Mouse (Mus musculus): ENCODE measurements around the gene Fam189a1.

Gene Fam189a1

DNA sequence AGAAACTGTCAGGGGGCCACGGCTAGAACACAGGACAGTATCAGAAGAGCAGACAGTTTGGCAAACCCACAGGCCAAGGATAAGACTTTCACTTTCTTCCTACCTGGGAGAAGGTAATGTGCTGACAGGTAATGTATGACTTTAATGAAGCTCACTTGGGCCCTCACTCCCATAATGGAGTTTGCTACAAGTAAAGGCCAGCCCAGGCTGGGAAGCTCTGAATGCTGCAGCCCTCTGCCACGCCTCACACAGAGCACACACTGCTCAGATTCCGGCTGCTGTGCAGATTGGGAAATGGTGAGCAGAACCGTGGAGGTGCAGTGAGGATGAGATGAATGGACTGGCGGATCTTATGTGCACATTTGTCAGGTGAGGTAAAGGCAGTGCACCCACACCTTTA lies 211.7 kb downstream of the Fam189a1 start:
- no peak for DNase-seq

DNA sequence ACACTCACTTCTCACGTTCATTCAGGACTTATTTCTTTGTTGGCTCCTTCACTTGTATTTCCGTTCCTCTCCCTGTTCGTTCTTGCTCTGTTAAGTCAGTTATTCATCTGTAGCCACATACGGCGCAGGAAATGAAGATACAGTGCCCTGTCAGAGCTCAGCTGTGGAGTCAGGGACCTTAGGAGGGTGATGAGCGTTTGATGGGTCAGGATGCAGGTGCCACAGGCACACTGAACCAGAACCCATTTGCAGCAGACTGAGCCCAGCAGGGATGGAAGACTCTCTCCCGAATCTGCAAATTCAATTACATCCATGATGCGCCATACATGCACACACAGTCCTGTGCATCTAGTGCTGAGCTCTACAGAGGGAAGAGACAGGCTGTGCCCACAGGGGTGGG lies 212.2 kb downstream of the Fam189a1 start:
- DNase-seq, result no peak

DNA sequence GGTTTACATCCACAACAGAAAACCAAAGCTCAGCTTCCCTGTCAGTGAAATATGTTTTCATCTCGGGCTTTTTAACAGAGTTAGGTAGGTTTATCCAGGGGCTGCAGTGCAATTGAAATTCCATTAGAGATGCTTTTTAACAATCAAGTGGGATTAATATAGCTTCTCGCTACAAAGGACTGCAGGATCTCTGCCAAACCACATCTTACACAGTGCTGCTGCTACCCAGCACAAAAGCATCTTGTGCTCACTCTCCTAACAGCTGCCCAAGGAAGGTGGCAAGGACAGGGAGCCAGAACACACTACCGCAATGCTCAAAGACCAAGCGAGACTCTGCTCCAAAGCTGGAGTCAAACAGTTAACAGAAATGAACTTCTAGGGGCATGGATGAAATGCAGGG lies 219.4 kb downstream of the Fam189a1 start:
- no peak for DNase-seq

DNA sequence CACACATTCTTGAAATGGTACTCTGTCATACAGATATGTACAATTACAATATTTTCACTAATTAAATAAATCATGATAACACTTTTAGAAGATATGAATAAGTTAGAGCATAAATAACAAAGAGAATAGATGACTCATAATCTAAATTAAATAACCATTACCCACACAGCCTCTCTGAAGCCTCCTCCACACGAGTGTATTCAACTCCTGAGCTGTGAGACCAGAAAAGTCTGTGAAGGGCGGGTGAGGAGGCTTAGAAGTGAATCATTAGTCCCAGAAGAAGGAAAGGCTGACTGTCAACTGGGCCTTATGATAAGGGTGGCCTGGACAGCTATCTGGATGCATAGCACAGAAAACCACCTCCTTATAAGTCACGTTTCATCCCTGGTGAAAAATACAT lies 222.3 kb downstream of the Fam189a1 start:
- DNase-seq, result no peak

DNA sequence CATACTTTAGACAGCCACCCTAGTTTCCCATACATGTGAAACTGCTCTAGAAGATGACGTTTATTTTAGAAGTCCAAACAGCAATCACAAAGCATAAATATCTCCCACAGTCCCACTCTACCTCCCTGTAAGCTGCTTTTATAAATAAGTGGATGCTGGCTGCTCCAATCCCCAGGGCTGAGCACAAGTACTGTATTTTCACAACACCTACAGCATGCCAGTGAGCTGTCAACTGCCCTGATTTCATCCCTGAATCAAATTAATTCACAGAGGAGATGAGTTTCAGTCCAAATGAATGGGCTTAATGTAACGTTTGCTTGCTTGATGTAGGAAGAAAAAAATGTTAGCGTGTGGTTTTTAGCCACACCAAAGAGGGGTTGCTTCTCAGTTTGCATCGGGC lies 225.4 kb downstream of the Fam189a1 start:
- no peak for DNase-seq

DNA sequence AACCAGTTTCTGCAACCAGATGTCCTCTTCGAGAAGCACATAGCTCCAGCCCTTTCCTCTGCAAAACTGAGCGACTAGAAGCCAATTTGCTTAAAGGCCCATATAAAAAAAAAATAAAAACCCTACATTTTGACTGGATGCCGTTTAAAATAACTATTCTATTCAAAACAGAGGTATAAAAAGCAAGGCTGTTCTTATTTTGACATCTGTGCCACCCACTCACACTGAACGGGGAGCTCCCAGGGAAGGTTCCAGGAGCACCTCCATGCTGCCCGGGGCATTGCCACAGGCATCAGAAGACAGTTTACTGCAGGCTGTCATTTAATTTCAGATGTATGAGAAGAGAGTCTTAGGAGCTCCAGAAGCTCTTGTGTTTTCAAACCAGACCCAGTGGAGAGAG lies 232.5 kb downstream of the Fam189a1 start:
- DNase-seq, result peak; percentile 39

DNA sequence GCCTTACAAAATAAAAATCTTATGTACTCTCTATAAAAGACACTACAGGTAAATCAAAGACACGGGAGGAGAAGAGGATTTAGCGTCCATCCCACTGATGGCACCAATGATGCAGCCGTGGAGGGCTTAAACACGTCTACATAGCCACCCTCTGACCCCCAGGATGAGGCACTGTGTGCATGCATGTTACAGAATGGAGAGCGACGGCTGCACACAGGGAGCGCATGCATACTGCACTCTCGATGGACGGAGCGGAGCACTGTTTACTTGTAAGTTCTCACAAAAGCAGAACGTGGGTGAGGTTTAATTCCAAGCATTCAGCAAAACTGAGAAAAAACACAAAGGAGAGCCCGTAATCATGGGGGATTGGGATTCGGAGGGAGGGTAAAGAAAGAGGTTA lies 235.2 kb downstream of the Fam189a1 start:
- no peak for DNase-seq

DNA sequence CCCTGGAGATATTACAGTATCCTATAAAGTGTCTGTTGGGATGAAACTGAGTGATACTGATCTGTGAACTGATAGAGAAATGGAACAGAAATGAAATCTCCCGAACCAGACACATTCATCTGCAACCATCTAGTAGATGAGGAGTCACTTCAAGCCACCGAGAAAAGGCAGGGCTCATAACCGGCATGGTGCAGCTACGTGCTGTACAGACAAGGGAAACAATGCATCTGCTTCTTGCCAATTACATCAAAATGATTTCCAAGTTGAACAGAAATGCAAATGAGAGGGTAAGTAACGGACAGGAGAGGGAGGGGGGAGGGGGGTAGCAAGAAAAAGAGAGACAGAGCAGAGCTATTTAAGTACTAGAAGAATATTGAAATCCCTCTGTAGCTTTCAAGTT lies 235.6 kb downstream of the Fam189a1 start:
- no peak for DNase-seq

DNA sequence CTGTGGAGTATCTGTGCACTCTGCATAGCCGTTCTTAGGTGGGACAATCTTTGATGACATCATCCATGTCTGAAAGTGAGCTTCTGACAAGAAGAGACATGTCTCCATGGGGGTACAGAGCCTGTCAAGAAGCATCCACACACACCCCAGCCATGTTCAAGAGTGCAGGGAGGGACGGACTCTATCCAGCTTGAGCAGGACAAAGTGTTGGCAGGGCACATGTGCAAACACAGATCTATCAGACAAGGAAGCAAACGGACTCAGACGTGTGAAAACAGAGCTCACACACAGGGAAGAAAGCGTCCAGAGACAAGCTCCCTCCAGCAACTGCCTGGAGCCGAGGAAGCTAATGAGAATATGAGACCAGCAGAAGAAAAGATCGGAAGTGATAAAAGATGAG lies 239.7 kb downstream of the Fam189a1 start:
- no peak for DNase-seq

DNA sequence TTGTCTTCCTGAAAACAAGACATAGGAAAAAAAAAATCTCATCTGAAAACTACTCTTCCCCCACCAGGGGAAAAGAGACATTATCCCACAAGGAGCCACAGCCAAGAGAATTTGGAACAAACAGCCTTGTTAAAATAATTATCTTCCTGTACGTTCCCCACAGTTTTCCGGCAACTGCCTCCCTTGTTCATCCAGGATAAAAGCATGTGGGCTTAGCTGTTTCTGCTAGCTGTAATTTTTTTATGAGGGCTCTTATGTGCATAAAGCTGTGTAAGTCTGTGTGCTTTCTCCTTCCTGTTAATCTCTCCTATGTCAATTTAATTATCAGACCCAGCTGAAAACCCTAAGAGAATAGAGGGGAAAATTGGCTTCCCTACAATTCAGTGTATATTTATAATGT lies 241.2 kb downstream of the Fam189a1 start:
- peak; percentile 34 for DNase-seq

DNA sequence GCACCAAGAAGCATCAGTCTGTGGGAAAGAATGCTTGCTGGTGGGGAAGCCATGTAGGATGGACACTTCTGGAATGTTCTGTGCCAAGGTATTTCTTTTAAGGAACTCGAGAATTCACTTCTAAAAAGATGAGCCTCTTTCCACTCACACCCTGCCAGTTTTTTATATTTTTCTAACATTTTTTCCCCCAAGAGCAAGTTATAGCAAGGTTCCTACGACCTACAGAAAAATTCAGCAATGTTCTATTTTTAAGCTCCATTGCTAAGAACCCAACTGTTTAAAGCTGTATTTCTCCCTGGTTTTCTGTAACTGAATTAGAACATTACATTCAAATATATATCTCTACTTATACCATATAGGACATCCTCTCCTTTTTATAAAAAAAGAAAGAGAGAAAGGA lies 244.4 kb downstream of the Fam189a1 start:
- DNase-seq, result no peak

DNA sequence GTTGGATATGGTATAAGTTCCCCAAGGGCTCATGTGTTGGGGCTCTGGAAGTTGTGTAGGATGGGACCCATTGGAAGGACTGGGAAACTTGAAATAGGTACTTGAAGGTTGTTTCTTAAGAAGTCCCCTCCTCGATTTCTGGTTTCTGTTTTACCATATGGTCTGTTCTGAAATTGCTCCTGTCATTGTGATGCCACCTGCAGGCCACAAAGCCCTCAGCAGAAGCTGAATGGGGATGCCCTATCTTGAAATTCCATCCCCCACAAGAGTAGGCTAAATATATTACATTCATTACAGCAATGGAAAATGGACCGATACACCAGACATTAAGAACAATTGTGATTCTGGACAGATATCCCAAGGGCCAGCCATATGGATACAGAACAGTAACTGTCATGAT lies 246.2 kb downstream of the Fam189a1 start:
- no peak for DNase-seq

DNA sequence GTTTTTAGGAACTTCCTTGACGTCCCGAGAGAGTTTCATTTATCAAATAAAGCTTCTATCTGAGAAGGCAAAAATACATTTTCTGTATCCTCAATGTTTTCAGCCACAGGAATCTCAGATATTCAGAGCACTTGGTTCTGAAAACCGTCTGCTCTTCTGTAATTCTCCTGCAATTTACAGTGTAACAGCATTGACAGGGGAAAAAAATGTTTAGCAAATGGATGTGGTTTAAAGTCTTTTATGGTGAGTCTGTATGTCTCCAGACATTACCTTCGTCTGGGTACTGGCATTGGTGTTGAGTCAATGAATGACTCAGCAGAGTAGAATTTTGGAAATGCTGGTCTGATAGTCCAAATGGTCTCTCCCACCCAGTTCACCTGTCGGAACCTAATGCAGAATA lies 249.4 kb downstream of the Fam189a1 start:
- no peak for DNase-seq

DNA sequence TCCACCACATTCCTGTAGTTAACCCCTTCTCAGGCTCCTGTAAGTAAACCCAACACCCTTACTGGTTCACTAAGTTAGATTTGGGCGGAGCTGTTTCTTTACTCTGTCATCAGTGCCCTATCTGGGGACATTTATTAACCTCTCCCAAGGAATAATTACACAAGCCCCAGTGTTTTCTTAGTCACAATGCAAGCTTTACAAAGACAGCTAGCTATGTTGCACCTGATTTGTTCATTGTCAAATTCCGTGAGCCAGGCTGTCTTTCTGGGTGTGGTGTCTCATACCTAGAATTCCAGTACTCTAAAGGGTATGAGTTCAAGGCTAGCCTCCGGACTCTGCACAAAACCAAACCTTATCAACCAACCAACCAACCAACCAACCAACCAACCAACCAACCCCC lies 250.9 kb downstream of the Fam189a1 start:
- DNase-seq, result no peak

DNA sequence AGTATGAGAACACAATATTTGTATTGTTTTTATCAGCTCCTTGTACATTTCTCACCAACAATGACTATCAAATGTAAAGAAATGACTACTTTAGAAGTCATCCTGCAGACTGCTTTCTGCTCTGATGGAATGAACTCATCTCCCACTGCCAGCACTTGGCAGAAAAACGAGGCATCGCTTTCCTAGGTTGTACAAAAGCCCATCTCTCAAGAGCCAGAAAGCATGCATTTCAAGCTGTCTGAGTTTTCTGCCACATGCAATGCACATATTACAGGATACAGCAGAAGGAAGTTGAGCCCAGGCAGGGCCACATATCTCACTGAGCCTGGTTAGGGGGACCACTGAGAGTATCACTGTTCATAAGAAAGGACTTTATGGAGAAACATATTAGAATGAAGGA lies 256.1 kb downstream of the Fam189a1 start:
- DNase-seq, result no peak

DNA sequence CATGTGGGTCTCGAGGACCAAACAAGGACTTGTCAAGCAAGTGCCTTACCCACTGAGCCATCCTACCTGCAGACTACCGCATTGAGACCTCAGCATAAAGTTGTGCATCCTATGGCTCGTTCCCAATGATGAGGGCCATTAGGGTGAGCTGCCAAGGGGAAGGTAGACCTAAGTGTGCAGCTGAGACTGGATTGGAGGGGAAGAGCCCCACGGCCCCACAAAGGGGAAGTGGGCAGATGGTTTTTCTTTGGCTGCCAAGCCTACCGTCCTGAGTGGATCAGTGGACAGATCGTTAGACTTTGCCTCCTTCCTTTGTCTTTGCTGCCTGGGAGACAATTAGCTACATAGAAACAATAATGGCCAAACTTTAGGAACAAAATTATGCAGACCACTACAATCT lies 259.8 kb downstream of the Fam189a1 start:
- DNase-seq, result no peak

DNA sequence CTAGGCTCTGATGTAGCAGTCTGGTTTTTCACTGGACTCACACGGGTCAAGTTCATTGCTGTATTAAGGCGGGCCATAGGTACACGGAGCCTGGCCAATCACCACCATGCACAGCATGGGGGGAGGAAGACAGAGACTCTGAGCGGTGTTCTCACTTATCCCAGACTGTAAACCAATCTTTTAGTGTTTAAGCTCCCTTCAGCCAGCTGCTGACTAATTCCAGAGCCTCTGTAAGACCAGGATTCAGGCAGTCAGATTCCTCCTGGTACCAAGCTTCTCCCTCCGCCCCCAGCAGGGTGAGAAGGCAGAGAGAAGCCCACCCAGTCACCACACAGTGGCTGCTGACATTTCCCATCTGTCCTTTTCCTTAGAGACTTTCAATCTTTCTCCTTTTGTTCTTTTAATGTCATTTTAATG lies 260.7 kb downstream of the Fam189a1 start:
- no peak for DNase-seq

DNA sequence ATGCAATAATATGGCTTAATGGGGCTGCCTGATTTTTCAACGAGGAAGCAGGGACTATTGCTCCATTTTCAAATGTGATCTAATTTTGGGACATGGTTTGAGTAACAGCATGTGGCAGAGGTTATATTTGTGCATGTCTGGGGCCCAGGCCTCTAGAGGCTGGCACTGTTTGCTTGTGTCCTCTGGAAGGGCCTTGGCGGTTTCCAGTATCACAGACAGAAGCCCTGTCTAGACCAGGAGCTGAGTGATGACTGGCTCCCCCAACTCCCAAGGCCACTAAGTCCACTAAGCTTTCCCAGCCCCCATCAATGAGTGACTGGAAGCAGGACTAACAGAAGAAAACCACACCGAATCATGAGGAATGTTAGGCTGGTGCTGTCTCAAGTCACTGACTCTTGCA lies 265.2 kb downstream of the Fam189a1 start:
- no peak for DNase-seq

DNA sequence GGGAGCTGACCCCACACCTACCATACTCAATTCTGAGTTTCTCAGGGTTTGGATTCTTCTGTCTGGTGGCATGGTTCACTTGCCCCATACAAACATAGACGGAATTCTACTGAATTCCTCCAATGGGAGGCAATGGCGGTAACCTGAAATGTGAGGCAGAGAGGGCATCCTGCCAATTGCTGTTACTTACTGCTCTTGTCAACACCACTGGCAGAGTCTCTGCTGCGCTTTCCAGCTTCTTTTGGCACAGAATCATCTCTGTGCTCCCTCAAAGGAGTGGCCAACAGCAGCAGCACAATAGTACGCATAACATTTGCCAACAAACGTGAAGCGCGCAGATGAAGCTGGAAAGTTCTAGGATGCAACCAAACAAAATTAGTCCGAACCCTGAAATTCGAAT lies 266.5 kb downstream of the Fam189a1 start:
- peak; percentile 62 for DNase-seq

DNA sequence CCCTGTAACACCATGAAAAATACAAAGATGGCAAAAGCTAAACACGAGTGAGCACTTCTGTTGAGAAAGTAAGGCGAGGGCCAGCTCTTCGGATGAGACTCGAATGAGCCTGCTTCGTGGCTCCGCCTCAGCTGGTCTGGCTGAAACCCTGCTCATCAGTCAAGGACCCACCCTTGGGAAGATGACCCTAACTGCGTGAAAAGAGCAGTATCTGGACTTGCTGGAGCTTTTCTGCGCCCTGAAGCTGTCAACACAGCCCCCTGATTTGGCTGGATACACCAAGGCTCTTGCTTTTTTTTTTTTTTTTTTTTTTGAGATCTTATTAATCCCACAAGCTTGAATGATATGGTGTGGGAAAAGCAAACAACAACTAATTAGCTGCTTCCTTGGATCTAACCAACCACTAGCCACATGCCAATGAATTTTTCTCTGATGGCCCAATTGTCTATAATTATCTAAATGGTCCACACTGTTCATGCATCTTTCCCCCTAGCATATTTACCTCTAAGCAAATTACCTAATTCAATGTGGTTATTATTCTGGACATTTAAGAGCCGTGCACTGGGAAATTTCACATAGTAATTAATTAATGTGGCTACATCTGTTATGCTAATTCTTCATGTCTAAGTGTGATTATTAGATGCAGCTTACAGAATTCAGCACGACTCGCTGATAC lies 272.0 kb downstream of the Fam189a1 start:
- DNase-seq, result no peak

DNA sequence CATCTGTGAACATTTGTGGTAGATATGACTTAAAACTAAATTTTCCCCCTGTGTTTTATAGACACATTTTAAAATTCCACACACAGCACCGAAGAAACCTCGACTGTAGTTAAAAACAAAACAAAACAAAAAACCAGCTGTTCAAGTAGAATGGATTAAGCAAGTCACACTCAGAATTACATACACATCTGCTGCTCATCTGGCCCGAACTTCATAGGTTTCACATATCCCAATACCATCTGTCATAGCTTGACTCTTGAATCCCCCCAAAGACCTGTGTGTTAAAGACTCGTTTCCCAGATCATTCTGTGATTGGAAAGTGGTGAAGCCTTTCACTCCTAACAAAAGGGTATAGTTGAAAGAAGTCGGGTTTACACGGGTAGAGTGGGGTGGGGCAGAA lies 274.1 kb downstream of the Fam189a1 start:
- no peak for DNase-seq

DNA sequence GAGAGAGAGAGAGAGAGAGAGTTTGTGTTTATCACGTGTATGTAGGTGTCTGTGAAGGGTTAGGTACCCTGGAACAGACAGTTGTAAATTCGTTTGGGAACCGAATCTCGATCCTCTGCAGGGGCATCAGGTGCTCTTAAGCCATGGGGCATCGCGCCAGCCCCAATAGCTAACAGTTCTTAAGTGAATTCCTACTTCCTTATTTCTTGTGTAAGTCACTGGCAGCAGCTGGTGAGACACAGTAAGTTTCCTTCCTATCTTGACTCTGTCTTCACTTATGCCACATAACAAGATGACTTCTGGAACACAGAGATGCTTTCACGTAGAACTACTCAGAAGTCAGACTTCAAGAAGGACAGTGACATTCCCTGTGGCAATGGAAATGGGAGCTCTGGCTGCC lies 275.0 kb downstream of the Fam189a1 start:
- no peak for DNase-seq

DNA sequence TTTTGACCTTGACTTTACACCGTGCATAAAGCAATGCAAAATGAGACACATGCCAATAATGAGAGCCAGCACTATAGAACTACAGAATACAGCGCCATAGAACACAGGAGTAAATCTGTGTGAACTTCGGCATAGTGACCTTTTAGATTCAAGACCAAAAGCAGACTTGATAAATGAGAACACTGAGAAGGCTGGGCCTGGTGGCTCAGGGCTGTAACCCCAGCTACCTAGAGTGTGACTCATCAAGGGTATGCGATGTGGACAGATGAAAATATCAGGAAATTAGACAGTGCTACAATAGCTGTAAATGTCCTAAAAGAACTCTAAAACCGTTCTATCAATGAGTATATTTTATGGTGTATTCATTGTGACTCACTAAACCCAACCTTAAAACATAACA lies 276.0 kb downstream of the Fam189a1 start:
- no peak for DNase-seq

DNA sequence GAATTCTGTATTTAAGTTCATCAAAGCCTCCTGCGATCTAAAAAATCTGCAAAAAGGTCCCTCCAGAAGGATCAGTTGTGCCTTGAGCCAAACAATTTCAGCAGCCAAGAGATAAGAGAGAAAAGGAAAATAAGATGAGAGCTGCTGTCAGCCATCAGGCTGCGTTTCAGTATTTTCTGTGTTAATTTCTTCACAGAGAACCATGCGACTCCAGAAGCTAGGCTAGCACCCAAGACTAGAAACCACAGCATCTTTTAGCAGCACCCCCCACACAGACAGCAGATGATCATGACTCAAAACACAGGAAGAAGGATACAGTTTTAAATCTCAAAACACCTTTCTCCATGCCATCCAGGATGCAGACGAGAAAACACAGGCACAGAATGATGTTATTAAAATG lies 281.4 kb downstream of the Fam189a1 start:
- peak; percentile 55 for DNase-seq

DNA sequence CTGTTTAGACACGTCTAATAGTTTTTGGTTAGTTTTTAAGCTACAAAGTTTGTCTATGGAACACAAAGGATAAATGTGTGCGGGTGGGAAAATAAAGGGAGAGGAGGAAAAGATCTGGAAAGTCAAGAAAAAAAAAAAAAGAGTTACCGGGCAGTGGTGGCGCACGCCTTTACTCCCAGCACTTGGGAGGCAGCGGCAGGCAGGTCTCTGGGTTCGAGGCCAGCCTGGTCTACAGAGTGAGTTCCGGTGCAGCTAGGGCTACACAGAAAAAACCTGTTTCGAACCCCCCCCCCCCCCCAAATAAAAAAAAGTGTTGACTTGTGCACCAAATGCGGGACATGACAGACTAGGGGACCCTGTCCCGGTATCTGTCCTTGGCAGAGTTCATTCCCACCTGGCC lies 283.1 kb downstream of the Fam189a1 start:
- no peak for DNase-seq

DNA sequence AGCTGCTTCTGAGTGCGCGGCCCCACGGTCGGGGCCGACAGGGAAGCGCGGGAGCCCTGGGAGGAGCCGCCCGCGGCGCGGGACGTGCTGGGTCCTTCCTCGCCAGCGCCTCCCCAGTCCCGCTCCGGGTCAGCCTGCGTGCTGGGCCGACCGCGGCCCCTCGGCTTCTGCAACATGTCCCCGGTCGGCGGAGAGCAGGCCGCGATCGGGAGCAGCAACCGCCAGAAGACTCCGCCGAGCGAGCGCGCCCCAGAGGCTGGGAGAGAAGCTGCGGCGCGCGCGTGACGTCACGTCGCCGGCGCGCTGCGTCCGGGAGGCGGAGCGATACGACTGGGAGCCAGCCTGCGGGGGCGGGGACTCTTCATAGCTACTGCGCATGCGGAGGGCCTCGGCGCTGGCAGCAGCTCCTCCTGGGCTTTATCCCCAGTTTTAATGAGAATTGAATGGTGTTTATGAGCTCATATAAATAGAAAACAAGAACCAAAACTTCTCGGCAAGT lies 283.6 kb downstream of the Fam189a1 start, which contains the start of gene Nsmce3:
Nsmce3 (minus strand) TSS at position 255 of the 499 bp plus-strand sequence.
- peak; percentile 97 for DNase-seq

Measured in layer of hippocampus, adult 9-11 months (tissue).